Mouse (Mus musculus): ENCODE data around the gene Gpr183. TPM values are rescaled to one million over a fixed set of nuclear protein-coding genes. Genes with fewer than 3 reads are reported as not detected.

The Gpr183 gene
- polyA plus RNA-seq, 1 experiment from 2014 or later: 1.3 TPM

GRCm38 (mm10) chr14:121952046-121952400 is 13.0 kb downstream of the Gpr183 start:
- Histone ChIP-seq H3K4me3 (replicated peaks; ENCODE audit: low read length) (no peak overlapping the region), H3K27me3 (replicated peaks; ENCODE audit: control insufficient read depth, insufficient read depth, low read length) (no peaks in the 10 kb centered on the region), H3K4me1 (replicated peaks; ENCODE audit: control insufficient read depth, insufficient read depth, low read length) (no peaks in the 10 kb centered on the region), H3K4me2 (ENCODE audit: low read length) (no peak overlapping the region), H3K36me3 (ENCODE audit: control insufficient read depth, insufficient read depth) (no peaks in the 10 kb centered on the region), H3K9me3 (ENCODE audit: control insufficient read depth, low read length) (no peaks in the 10 kb centered on the region), H3K27ac (ENCODE audit: low read length) (no peak overlapping the region), H3K9ac (replicated peaks; ENCODE audit: low read depth, low read length) (no peak overlapping the region)
- WGBS: 90% methylated on average over 5 of the region's 5 CpGs
- no peak for ATAC-seq

GRCm38 (mm10) chr14:121951399-121952045 is 13.5 kb downstream of the Gpr183 start:
- Histone ChIP-seq H3K27ac (ENCODE audit: low read length) (no peak overlapping the region), H3K27me3 (replicated peaks; ENCODE audit: control insufficient read depth, insufficient read depth, low read length) (no peaks in the 10 kb centered on the region), H3K9ac (replicated peaks; ENCODE audit: low read depth, low read length) (no peak overlapping the region), H3K4me2 (ENCODE audit: low read length) (no peak overlapping the region), H3K4me3 (replicated peaks; ENCODE audit: low read length) (no peak overlapping the region), H3K9me3 (ENCODE audit: control insufficient read depth, low read length) (no peaks in the 10 kb centered on the region), H3K4me1 (replicated peaks; ENCODE audit: control insufficient read depth, insufficient read depth, low read length) (no peaks in the 10 kb centered on the region), H3K36me3 (ENCODE audit: control insufficient read depth, insufficient read depth) (no peaks in the 10 kb centered on the region)
- WGBS: 91% methylated on average over 2 of the region's 2 CpGs
- no peak for ATAC-seq

DNA sequence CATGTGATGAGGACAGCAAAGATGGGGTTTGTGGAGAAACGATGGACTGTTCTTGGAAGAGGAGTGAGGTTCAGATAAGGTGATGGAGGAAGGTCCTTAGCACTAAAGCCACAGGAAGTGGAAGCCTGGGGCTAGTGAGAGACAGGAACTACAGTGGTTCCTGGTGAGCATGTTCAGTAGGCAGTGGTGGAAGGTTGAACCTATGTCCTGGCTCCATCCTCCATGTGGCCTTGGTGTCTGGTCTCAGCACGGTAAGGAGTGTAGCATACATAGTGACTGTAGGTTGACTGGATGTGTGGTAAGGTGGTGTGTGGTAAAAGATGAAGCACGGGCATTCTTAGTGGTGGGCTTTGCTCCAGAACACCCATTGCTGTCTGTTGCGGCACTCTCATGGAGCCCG is 15.1 kb downstream of the Gpr183 start:
- 91% methylated on average over 5 of the region's 5 CpGs for WGBS
- Histone ChIP-seq H3K9me3 (ENCODE audit: control insufficient read depth, low read length) (no peaks in the 10 kb centered on the region), H3K4me3 (replicated peaks; ENCODE audit: low read length) (no peak overlapping the region), H3K27me3 (replicated peaks; ENCODE audit: control insufficient read depth, insufficient read depth, low read length) (no peaks in the 10 kb centered on the region), H3K36me3 (ENCODE audit: control insufficient read depth, insufficient read depth) (no peaks in the 10 kb centered on the region), H3K4me2 (ENCODE audit: low read length) (no peak overlapping the region), H3K9ac (replicated peaks; ENCODE audit: low read depth, low read length) (no peak overlapping the region), H3K4me1 (replicated peaks; ENCODE audit: control insufficient read depth, insufficient read depth, low read length) (no peaks in the 10 kb centered on the region), H3K27ac (ENCODE audit: low read length) (no peak overlapping the region)
- no peak for ATAC-seq

- Histone ChIP-seq H3K36me3 (ENCODE audit: control insufficient read depth, insufficient read depth) (no peaks in the 10 kb centered on the region), H3K27ac (ENCODE audit: low read length) (no peak overlapping the region), H3K9me3 (ENCODE audit: control insufficient read depth, low read length) (no peaks in the 10 kb centered on the region), H3K4me3 (replicated peaks; ENCODE audit: low read length) (no peak overlapping the region), H3K4me1 (replicated peaks; ENCODE audit: control insufficient read depth, insufficient read depth, low read length) (no peaks in the 10 kb centered on the region), H3K27me3 (replicated peaks; ENCODE audit: control insufficient read depth, insufficient read depth, low read length) (no peaks in the 10 kb centered on the region), H3K9ac (replicated peaks; ENCODE audit: low read depth, low read length) (no peak overlapping the region), H3K4me2 (ENCODE audit: low read length) (no peak overlapping the region)
- ATAC-seq: no peak
- 97% methylated on average over 3 of the region's 3 CpGs for WGBS
Measured at GRCm38 (mm10) chr14:121949436-121949835, 15.6 kb downstream of the Gpr183 start.

DNA sequence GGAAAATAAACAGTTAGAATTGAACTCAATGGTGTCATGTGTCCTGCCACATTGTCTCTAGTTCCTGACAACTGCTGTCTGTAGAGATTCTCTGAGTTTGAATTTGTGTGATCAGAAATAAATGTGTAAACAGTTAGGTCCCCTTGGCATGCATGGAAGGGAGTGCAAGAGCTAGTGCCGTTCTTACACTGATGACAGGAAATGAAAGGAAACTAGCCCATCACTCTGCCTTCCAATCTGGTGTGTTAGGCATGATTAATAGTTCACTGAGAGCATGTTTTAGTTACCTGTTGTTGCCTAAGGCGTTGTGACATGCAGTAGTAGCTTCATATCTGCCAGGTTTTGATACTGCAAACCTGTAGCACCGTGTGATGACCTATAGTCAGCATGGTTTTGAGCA is 17.0 kb downstream of the Gpr183 start:
- WGBS: 88% methylated on average over 3 of the region's 3 CpGs
- no peak overlapping the region for H3K9ac ChIP-seq (replicated peaks; ENCODE audit: low read depth, low read length)

DNA sequence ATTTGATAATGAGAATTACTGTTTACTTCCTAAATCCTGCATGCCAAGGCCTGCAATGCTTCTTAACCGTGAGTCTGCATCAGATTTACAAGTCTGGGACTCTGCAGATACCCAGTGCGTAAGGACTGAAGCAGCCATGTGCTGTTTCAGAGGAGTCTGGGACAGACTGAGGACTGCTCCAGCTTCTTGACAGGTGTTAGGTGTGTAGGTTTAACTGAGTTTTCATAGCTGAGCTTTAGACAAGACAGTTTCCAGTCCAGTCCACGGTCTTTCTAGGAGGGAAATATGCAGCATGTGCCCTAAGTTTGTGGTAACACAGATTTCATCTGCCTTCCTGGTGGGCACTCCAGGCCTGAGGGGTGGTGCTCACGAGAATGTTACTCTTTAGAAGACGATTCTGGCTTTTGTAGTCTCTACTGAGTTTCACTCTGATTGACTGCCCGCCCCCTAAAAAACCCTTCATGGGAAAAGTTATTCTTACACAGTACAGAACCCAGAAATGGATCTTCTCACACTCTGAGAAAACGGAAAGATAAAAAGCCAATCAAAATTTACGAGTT is 17.7 kb downstream of the Gpr183 start:
- no peaks in the 10 kb centered on the region for H3K4me1 ChIP-seq (replicated peaks; ENCODE audit: control insufficient read depth, insufficient read depth, low read length)
- ATAC-seq: no peak
- H3K9ac ChIP-seq (replicated peaks; ENCODE audit: low read depth, low read length): no peak overlapping the region
- no peak overlapping the region for H3K4me3 ChIP-seq (replicated peaks; ENCODE audit: low read length)
- H3K27me3 ChIP-seq (replicated peaks; ENCODE audit: control insufficient read depth, insufficient read depth, low read length): no peaks in the 10 kb centered on the region
- H3K9me3 ChIP-seq (ENCODE audit: control insufficient read depth, low read length): no peaks in the 10 kb centered on the region
- no peak overlapping the region for H3K4me2 ChIP-seq (ENCODE audit: low read length)
- H3K27ac ChIP-seq (ENCODE audit: low read length): no peak overlapping the region
- 76% methylated on average over 8 of the region's 8 CpGs for WGBS
- no peaks in the 10 kb centered on the region for H3K36me3 ChIP-seq (ENCODE audit: control insufficient read depth, insufficient read depth)

More for the DNA sequence above, 17.0 kb downstream of the Gpr183 start:
- Histone ChIP-seq H3K27ac (ENCODE audit: low read length) (no peak overlapping the region), H3K27me3 (replicated peaks; ENCODE audit: control insufficient read depth, insufficient read depth, low read length) (no peaks in the 10 kb centered on the region), H3K9me3 (ENCODE audit: control insufficient read depth, low read length) (no peaks in the 10 kb centered on the region), H3K4me3 (replicated peaks; ENCODE audit: low read length) (no peak overlapping the region), H3K4me1 (replicated peaks; ENCODE audit: control insufficient read depth, insufficient read depth, low read length) (no peaks in the 10 kb centered on the region), H3K4me2 (ENCODE audit: low read length) (no peak overlapping the region), H3K36me3 (ENCODE audit: control insufficient read depth, insufficient read depth) (no peaks in the 10 kb centered on the region)
- no peak for ATAC-seq

DNA sequence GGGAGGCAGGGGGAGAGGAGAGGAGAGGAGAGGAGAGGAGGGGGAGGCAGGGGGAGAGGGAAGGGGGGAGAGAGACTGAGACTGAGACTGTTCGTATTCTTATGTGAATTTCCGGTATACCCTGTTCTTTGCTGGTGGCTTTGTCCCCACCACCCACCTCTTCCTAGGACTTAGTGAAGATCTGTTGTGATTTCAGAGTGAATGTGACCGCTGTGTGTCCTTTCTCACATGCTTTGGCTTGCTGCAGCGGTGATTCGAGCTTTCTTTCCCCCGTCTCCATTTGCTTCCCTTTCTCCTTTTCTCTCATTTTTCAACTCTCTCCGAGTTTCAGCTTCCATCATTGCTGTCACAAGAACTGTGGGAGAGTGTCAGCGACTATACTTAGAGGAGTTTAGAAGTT is 18.3 kb downstream of the Gpr183 start:
- Histone ChIP-seq H3K4me2 (ENCODE audit: low read length) (no peak overlapping the region), H3K27ac (ENCODE audit: low read length) (no peak overlapping the region), H3K27me3 (replicated peaks; ENCODE audit: control insufficient read depth, insufficient read depth, low read length) (no peaks in the 10 kb centered on the region), H3K4me3 (replicated peaks; ENCODE audit: low read length) (no peak overlapping the region), H3K9ac (replicated peaks; ENCODE audit: low read depth, low read length) (no peak overlapping the region), H3K36me3 (ENCODE audit: control insufficient read depth, insufficient read depth) (no peaks in the 10 kb centered on the region), H3K9me3 (ENCODE audit: control insufficient read depth, low read length) (no peaks in the 10 kb centered on the region), H3K4me1 (replicated peaks; ENCODE audit: control insufficient read depth, insufficient read depth, low read length) (no peaks in the 10 kb centered on the region)
- ATAC-seq: no peak
- 67% methylated on average over 8 of the region's 8 CpGs for WGBS

- Histone ChIP-seq H3K36me3 (ENCODE audit: control insufficient read depth, insufficient read depth) (no peaks in the 10 kb centered on the region), H3K27ac (ENCODE audit: low read length) (no peak overlapping the region), H3K9ac (replicated peaks; ENCODE audit: low read depth, low read length) (no peak overlapping the region), H3K4me2 (ENCODE audit: low read length) (no peak overlapping the region), H3K27me3 (replicated peaks; ENCODE audit: control insufficient read depth, insufficient read depth, low read length) (no peaks in the 10 kb centered on the region), H3K4me3 (replicated peaks; ENCODE audit: low read length) (no peak overlapping the region), H3K4me1 (replicated peaks; ENCODE audit: control insufficient read depth, insufficient read depth, low read length) (no peaks in the 10 kb centered on the region), H3K9me3 (ENCODE audit: control insufficient read depth, low read length) (no peaks in the 10 kb centered on the region)
- WGBS: 91% methylated on average over 5 of the region's 5 CpGs
- no peak for ATAC-seq
Measured at GRCm38 (mm10) chr14:121946131-121946530, 18.9 kb downstream of the Gpr183 start.

DNA sequence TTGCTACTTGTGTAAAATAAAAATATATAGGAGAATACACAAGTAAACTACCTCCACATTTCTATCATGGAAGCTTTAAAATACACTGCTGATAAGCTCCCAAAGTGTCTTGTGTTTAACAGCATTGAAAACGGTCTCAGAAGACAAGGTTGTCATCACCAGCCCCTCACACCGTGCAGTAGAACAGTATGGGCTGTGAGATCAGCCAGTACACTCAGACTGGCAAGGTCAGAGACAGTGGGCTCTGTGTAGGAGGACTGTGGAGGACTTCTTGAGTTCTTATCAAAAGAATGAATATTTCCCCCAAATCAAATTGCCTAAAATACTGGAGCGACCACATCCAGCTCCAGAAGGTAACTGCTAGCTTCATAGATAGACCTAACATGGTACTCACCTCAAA is 25.4 kb downstream of the Gpr183 start:
- H3K4me1 ChIP-seq (replicated peaks; ENCODE audit: control insufficient read depth, insufficient read depth, low read length): no peaks in the 10 kb centered on the region
- no peaks in the 10 kb centered on the region for H3K27me3 ChIP-seq (replicated peaks; ENCODE audit: control insufficient read depth, insufficient read depth, low read length)
- H3K27ac ChIP-seq (ENCODE audit: low read length): no peak overlapping the region
- no peak overlapping the region for H3K9ac ChIP-seq (replicated peaks; ENCODE audit: low read depth, low read length)
- no peak for ATAC-seq
- H3K4me2 ChIP-seq (ENCODE audit: low read length): no peak overlapping the region
- H3K9me3 ChIP-seq (ENCODE audit: control insufficient read depth, low read length): no peaks in the 10 kb centered on the region
- no peak overlapping the region for H3K4me3 ChIP-seq (replicated peaks; ENCODE audit: low read length)
- no peaks in the 10 kb centered on the region for H3K36me3 ChIP-seq (ENCODE audit: control insufficient read depth, insufficient read depth)
- WGBS: 92% methylated on average over 3 of the region's 3 CpGs

Data from forebrain, embryonic 16.5 days (tissue).